Mouse (Mus musculus) heart, postnatal 10 days (tissue): ENCODE data around the gene Elobl. TPM values are rescaled to one million over a fixed set of nuclear protein-coding genes. Genes with fewer than 3 reads are reported as not detected.

Source experiments
- DNase-seq, 2 experiments: peaks; one replicate each; pipeline ENCODE4 v3.0.0; 2021
- intact Hi-C: fragments of 180-260 bp; cut with DNase I; formaldehyde crosslinking; loops from one replicate; pipeline ENCODE4 v1.15.1; 2025
- total RNA-seq, 2 experiments: library from RNA; stranded (reverse); gene quantifications; 2 replicates each; pipeline ENCODE4 v1.2.3; 2021

The Elobl gene
- total RNA-seq, 2 experiments from 2014 or later: not detected

- intact Hi-C loops: loop anchor here (1.0 kb wide), 2 partner anchors 28 to 46 kb away; no protein-coding TSS in a partner anchor
Measured at GRCm38 (mm10) chr11:88993186-88993585, 26.5 kb upstream of the Elobl start.

GRCm38 (mm10) chr11:88989530-88989929, 22.8 kb upstream of the Elobl start:
- intact Hi-C loops: loop anchor here (1.0 kb wide), 1 partner anchor 80 kb away; no protein-coding TSS in a partner anchor
- peak in 1 of 2 experiments; percentile 49 for DNase-seq

More at GRCm38 (mm10) chr11:88993186-88993585, 26.5 kb upstream of the Elobl start:
- no peak for DNase-seq

- no peak for DNase-seq
- intact Hi-C loops: loop anchor here (1.0 kb wide), 1 partner anchor 80 kb away; no protein-coding TSS in a partner anchor
Measured at GRCm38 (mm10) chr11:88988956-88989355, 22.2 kb upstream of the Elobl start.

GRCm38 (mm10) chr11:88986616-88987015, 19.9 kb upstream of the Elobl start:
- no peak for DNase-seq
- intact Hi-C loops: no loop called here

GRCm38 (mm10) chr11:88981337-88981736, 14.6 kb upstream of the Elobl start:
- DNase-seq: no peak
- intact Hi-C loops: no loop called here

- intact Hi-C loops: no loop called here
- no peak for DNase-seq
Measured at GRCm38 (mm10) chr11:88977188-88977587, 10.5 kb upstream of the Elobl start.

- no peak for DNase-seq
- intact Hi-C loops: no loop called here
Measured at GRCm38 (mm10) chr11:88976320-88976719, 9.6 kb upstream of the Elobl start.

- intact Hi-C loops: no loop called here
Measured at GRCm38 (mm10) chr11:88973776-88974701, 7.3 kb upstream of the Elobl start.

GRCm38 (mm10) chr11:88970202-88970732, 3.5 kb upstream of the Elobl start, which contains the start of gene Coil:
Coil (plus strand) TSS chr11:88970252.
- intact Hi-C loops: no loop called here
- DNase-seq: peak in 1 of 2 experiments; percentile 32

More at GRCm38 (mm10) chr11:88973776-88974701, 7.3 kb upstream of the Elobl start:
- peak; percentile 94 to 95 for DNase-seq

GRCm38 (mm10) chr11:88958851-88959250, 7.9 kb downstream of the Elobl start:
- no peak for DNase-seq
- intact Hi-C loops: no loop called here

GRCm38 (mm10) chr11:88955217-88955969, 11.3 kb downstream of the Elobl start, which contains the start of gene Scpep1:
Scpep1 (minus strand) TSS chr11:88955465.
- DNase-seq: peak; percentile 98 to 99
- intact Hi-C loops: loop anchor here (1.0 kb wide), 1 partner anchor 107 kb away; no protein-coding TSS in a partner anchor

- DNase-seq: peak; percentile 21 to 36
- intact Hi-C loops: loop anchor here (1.0 to 5.0 kb wide), 2 partner anchors 48 to 107 kb away; no protein-coding TSS in a partner anchor
Measured at GRCm38 (mm10) chr11:88954803-88955202, 11.9 kb downstream of the Elobl start.

GRCm38 (mm10) chr11:88953582-88953981, 13.1 kb downstream of the Elobl start:
- intact Hi-C loops: loop anchor here (5.0 kb wide), 1 partner anchor 46 kb away; no protein-coding TSS in a partner anchor

GRCm38 (mm10) chr11:88952117-88952516, 14.6 kb downstream of the Elobl start:
- intact Hi-C loops: loop anchor here (5.0 kb wide), 1 partner anchor 45 kb away; no protein-coding TSS in a partner anchor
- DNase-seq: no peak

More at GRCm38 (mm10) chr11:88953582-88953981, 13.1 kb downstream of the Elobl start:
- DNase-seq: no peak

GRCm38 (mm10) chr11:88951576-88951975, 15.2 kb downstream of the Elobl start:
- intact Hi-C loops: loop anchor here (5.0 kb wide), 1 partner anchor 44 kb away; no protein-coding TSS in a partner anchor
- no peak for DNase-seq

GRCm38 (mm10) chr11:88950640-88951250, 16.0 kb downstream of the Elobl start:
- intact Hi-C loops: loop anchor here (5.0 kb wide), 1 partner anchor 43 kb away; no protein-coding TSS in a partner anchor
- no peak for DNase-seq

- intact Hi-C loops: loop anchor here (5.0 kb wide), 1 partner anchor 43 kb away; no protein-coding TSS in a partner anchor
- no peak for DNase-seq
Measured at GRCm38 (mm10) chr11:88949802-88950639, 16.7 kb downstream of the Elobl start.

GRCm38 (mm10) chr11:88948896-88949295, 17.8 kb downstream of the Elobl start:
- intact Hi-C loops: no loop called here
- no peak for DNase-seq
